Mouse (Mus musculus) right cerebral cortex, postnatal 25 days (tissue): ENCODE measurements around the gene Elobl.
A peak's percentile ranks its signal among the peaks of the same experiment; 100 is the strongest.
"Not testable (repeated sequence)": the region's sequence is repeated elsewhere in the genome, so short reads cannot be mapped to it uniquely, and the experiment has no call there.

Experiments used
- DNase-seq: peaks from one replicate; pipeline ENCODE4 v3.0.0; 2022

The Elobl gene

DNA sequence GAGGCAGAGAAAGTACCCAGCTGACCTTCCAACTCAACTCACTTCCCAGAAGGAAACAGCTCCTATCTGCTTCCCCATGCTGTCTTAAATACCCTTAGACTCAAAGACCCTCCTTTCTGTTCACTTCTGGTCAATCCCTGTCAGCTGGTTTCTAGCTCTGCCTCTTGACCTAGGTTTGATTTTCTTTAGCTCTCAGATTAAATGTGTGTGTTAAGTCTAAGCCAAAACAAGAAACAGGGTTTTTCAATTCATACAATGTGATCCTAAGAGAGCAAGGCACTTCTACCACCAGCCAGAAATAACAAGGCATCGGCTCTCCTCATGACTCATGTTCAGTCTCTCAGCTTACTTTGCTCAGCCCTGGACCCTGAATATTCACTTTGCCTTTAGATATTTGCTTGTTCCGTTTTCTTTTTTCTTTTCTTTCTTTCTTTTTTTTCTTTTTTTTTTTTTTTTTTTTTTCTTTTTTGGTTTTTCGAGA lies at the start of gene Elobl:
Gene Elobl (minus strand): TSS at position 51 of the 481 bp plus-strand sequence.
- DNase-seq: no peak

- DNase-seq: no peak
Measured at GRCm38 (mm10) chr11:89012241-89012640, 45.5 kb upstream of the Elobl start.

DNA sequence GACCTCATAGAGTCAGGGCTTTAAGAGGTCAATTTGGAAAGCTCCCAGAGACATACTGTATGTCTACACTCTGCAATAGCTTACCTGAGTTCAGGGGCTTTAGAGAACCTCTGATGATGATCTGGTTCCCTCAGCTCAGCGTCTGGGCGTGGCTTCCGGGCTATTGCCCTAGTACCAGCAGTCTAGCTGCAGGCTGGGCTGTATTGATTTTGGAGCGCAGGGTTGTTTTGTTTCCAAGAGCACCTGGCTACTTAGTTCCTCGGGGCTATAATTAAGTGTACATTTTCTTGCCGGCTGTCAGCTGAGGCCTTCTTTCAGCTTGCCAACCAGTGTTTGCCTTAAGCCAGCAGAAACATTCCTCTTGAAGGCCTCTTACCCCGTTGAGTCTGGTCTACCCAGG lies 42.8 kb upstream of the Elobl start:
- DNase-seq: no peak

- DNase-seq: no peak
Measured at GRCm38 (mm10) chr11:89009066-89009465, 42.3 kb upstream of the Elobl start.

DNA sequence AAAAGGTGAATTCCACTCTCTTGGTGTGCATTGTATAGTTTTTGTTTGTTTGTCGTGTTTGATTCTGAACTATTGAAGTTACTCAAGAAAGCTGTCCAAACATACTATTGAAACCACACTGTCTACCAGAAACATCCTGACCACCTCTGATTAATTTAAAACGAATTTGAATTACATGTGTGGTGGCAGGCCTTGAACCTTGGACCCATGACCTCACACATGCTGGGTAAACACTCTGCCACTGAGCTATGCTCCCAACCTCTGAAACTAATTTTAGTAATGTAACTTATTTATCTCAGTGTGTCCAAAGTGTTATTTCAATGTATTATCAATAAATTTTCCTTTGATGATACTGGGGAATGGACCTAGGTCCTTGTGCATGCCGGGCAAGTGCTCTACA lies 40.9 kb upstream of the Elobl start:
- no peak for DNase-seq

- DNase-seq: no peak
Measured at GRCm38 (mm10) chr11:89006404-89006803, 39.7 kb upstream of the Elobl start.

DNA sequence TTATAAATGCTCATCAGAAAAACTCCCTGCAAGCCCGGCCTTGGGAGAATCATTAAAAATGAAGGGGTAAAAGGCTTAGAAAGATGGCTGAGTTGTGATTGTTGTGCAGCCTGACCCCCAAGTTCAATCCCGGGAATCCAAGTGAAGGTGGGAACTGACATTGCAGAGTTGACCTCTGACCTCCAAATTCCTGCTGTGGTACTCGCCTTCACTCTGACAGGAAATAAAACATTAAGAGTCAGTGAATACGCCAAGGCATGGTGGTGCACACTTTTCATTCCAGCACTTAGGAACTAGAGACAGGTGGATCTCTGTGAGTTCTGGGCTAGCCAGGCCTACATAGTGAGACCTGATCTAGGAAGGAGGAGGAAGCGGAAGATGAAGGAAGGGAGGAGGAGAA lies 38.7 kb upstream of the Elobl start:
- DNase-seq: no peak

GRCm38 (mm10) chr11:89003726-89004125 lies 37.0 kb upstream of the Elobl start:
- no peak for DNase-seq

GRCm38 (mm10) chr11:89003078-89003477 lies 36.3 kb upstream of the Elobl start:
- DNase-seq: no peak

DNA sequence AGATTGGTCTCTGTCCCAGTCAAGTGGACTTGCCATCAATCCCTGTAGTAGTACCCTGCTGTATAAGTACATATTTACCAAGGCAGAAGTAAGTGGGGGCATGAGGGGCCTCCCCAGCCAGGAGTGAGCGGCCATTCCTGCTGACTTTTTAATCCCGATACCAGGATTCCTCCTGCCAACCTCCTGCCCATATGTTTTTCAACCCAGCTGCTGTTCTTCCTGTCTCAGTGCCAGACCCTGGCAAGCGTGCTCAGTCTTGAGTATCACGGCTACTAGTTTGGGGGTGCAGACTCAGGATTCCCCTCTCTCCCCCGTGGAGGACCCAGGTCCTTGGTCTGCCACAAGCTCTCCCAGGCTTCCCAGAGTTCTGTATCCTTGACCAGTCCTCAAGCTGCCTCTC lies 35.9 kb upstream of the Elobl start:
- DNase-seq: no peak

GRCm38 (mm10) chr11:89002068-89002467 lies 35.3 kb upstream of the Elobl start:
- no peak for DNase-seq

DNA sequence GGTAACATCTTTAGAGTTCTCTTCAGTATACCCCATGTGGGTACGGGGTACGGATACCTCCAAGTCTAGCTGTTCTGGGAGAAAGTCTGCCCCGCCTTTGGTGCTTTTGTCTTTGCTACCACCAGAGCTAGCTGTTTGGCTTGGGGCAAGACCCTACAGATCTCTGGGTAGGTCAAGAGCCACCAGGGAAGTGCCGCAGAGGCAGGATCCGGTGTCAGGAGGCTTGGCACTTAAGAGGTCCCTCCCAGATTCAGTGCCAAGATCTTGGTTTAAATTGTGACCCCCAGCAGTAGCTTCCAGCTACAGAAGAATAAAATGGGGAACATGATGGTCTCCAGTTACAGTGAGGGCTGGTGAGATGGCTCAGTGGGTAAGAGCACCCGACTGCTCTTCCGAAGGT lies 34.8 kb upstream of the Elobl start:
- no peak for DNase-seq

- DNase-seq: no peak
Measured at GRCm38 (mm10) chr11:89000527-89000819, 33.7 kb upstream of the Elobl start.

DNA sequence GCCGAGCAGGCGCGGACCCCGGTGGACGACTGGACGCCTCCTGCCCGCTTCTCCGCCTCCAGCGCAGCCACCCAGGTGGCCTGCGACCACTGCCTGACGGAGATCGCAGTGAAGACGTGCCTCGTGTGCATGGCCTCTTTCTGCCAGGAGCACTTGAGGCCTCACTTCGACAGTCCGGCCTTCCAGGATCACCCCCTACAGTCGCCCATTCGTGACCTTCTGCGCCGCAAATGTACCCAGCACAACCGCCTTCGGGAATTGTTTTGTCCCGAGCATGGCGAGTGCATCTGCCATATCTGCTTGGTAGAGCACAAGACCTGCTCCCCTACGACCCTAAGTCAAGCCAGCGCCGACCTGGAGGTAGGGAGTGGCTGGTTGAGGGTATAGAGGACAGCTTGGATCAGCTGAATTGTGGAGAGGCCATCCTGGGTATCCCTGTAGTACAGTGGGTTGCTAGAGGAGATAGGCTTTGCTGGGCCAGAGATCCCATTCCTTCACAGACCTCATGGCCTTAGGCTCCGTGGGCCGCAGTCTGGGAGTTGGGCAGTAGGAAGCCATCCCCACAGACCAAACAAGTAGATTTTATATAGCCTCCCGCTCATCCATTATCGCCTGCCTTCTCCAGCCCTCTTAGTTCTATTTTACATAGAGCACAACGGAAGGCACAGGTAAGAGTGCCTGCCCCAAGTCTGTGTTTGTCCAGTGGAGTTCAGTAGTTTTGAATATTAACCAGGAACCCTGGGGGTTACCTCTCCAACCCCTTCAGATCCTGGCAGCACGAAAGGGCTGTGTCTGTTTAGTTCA lies 33.2 kb upstream of the Elobl start:
- DNase-seq: no peak

DNA sequence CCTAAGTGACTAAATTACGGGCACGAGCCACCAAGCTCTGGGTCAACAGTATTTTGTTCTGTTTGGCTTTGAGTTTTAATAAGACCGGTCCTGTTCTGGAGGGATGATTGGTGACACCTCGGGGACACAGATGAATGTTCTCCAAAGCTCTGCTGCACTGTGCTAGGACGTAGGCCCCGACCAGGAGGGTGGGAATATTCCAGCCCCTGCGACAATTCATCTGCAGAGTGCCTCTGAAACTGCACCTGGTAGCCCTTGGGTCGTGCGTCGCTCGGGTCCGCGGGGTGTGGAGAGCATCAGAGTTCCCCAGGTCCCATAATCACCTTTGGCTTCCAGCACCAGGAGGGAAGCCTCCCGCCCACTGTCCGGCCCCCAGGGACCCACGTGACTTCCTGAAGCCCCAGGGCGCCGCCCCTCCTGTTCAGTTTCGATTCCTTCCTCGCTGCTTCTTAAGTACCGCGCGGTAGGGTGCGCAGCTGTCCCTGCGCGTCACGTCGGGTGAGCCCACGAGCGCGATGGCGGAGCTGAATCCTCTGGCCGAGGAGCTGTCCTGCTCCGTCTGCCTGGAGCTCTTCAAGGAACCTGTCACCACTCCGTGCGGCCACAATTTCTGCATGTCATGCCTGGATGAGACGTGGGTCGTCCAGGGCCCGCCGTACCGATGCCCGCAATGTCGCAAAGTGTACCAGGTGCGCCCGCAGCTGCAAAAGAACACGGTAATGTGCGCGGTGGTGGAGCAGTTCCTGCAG lies 32.4 kb upstream of the Elobl start, which contains the start of gene Trim25:
Gene Trim25 (plus strand): TSS at position 403 of the 749 bp plus-strand sequence.
- DNase-seq: peak; percentile 31

DNA sequence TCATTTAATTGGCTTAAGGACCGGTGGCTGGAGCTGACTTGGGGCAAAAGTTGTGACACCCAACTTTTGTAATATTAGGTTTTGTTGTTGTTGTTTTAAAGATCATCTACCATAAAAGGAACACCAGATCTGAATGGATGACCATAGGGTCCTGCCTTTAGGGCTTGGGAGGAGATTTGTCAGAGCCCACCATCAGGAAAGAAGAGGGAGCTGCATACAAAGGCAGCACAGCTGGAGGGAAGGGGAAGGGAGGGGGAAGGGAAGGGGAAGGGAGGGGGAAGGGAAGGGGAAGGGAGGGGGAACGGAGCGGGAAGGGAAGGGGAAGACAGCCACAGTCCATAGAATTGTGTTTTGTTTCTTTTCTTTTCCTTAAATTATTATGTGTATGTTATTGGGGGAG lies 31.7 kb upstream of the Elobl start:
- DNase-seq: no peak

DNA sequence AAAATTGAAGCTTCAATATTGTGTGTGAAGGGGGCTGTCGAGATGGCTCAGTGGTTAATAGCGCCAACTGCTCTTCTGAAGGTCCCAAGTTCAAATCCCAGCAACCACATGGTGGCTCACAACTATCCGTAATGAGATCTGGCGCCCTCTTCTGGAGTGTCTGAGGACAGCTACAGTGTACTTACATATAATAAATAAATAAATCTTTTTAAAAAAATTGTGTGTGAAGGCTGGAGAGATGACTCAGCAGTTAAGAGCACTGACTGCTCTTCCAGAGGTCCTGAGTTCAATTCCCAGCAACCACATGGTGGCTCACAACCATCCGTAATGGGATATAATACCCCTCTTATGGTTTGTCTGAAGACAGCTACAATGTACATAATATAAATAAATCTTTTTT lies 30.6 kb upstream of the Elobl start:
- not testable (repeated sequence) for DNase-seq

GRCm38 (mm10) chr11:88996427-88996826 lies 29.7 kb upstream of the Elobl start:
- DNase-seq: no peak

GRCm38 (mm10) chr11:88995616-88996015 lies 28.9 kb upstream of the Elobl start:
- no peak for DNase-seq

DNA sequence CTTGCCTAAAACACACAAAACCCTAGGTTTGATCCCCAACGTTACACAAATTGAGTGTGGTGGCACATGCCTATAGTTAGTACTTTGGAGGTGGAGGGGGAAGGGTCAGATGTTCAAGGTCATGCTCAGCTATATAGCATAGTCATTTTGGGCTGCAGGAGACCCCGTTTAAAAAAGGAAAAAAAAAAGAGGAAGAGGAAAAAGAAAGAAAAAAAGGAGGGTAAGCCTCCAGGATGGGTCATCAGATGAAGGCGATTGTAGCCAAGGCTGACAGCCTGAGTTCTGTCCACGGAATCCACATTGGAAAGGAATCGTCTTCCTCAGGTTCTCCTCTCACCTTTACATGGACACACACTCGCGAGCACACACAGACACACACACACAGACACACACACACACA lies 27.8 kb upstream of the Elobl start:
- no peak for DNase-seq

DNA sequence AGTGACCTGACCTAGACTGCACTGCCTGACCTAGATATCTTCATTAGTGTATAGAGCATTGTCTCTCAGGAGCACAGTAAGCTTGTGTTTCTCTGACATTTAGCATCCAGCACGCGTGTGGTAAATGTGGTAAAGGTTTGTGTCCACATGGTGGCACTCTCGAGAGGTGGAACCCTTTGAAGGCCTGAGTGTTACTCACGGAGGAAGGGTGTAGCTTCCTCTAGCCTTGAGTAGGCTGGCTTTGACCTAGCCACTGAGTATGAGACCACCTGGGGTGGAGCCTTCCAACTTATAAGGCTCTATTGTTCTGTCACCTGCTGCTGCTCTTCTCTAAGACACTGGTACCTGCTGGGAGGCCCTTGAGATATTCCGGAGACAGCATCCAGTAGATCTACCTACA lies 26.9 kb upstream of the Elobl start:
- peak; percentile 24 for DNase-seq

GRCm38 (mm10) chr11:88993186-88993585 lies 26.5 kb upstream of the Elobl start:
- no peak for DNase-seq

DNA sequence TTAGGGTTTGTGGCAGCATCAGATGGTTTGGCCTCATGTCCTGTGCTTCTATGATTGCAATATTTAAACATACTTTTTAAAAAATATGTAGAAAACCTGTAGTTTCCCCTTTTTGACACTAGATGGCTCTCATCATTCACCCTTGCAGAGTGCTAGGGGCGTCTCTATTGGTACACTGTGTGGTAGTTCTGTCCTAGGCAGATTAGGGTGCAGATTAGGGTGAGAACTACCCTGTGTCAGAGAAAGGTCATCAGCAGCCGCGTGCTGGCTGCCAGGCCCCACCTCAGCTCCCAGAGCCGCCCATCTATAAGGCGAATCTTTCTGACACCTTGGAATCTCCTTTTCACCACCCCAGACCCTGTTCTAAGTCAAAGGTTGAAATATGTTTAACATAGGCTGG lies 22.8 kb upstream of the Elobl start:
- no peak for DNase-seq

GRCm38 (mm10) chr11:88988956-88989355 lies 22.2 kb upstream of the Elobl start:
- DNase-seq: no peak
